Mouse (Mus musculus): ENCODE results near the gene Gm45021. TPM values are rescaled to one million over a fixed set of nuclear protein-coding genes. Genes with fewer than 3 reads are reported as not detected.
A peak's percentile ranks its signal among the peaks of the same experiment; 100 is the strongest.

Gm45021 gene
- polyA plus RNA-seq, 1 experiment from 2014 or later: not detected

GRCm38 (mm10) chr6:48546271-48546670, 43.1 kb upstream of the Gm45021 start:
- Histone ChIP-seq H3K9me3 (ENCODE audit: control insufficient read depth) (no peaks in the 10 kb centered on the region), H3K36me3 (ENCODE audit: control insufficient read depth, insufficient read depth) (no peaks in the 10 kb centered on the region), H3K27me3 (replicated peaks; ENCODE audit: control insufficient read depth, insufficient read depth, low read length) (no peaks in the 10 kb centered on the region), H3K9ac (ENCODE audit: low read depth, low read length) (no peak overlapping the region), H3K4me1 (replicated peaks; ENCODE audit: control insufficient read depth, insufficient read depth, low read length) (peaks cover 7% of the 10 kb centered on the region), H3K4me3 (ENCODE audit: low read depth, low read length) (no peak overlapping the region), H3K4me2 (replicated peaks; ENCODE audit: low read depth) (no peak overlapping the region), H3K27ac (ENCODE audit: low read depth, low read length) (no peak overlapping the region)
- WGBS: 72% methylated on average over 1 of the region's 1 CpGs
- no peak for ATAC-seq
- TF ChIP-seq CTCF (IDR thresholded peaks at IDR 0.05; ENCODE audit: low read depth): peak; percentile 81

- no peak overlapping the region for H3K4me2 ChIP-seq (replicated peaks; ENCODE audit: low read depth)
- no peak overlapping the region for H3K27ac ChIP-seq (ENCODE audit: low read depth, low read length)
- H3K4me3 ChIP-seq (ENCODE audit: low read depth, low read length): no peak overlapping the region
- no peaks in the 10 kb centered on the region for H3K9me3 ChIP-seq (ENCODE audit: control insufficient read depth)
- TF ChIP-seq CTCF (IDR thresholded peaks at IDR 0.05; ENCODE audit: low read depth): no peak
- no peak overlapping the region for H3K9ac ChIP-seq (ENCODE audit: low read depth, low read length)
- 49% methylated on average over 4 of the region's 4 CpGs for WGBS
- H3K36me3 ChIP-seq (ENCODE audit: control insufficient read depth, insufficient read depth): no peaks in the 10 kb centered on the region
- H3K27me3 ChIP-seq (replicated peaks; ENCODE audit: control insufficient read depth, insufficient read depth, low read length): no peaks in the 10 kb centered on the region
- ATAC-seq: no peak
- peaks cover 3% of the 10 kb centered on the region; the same call in 1 of the 2 replicates for H3K4me1 ChIP-seq (replicated peaks; ENCODE audit: control insufficient read depth, insufficient read depth, low read length)
Observed at GRCm38 (mm10) chr6:48546858-48547257, 42.6 kb upstream of the Gm45021 start.

- no peak for ATAC-seq
Observed at GRCm38 (mm10) chr6:48548314-48548713, 41.1 kb upstream of the Gm45021 start.

GRCm38 (mm10) chr6:48552918-48553317, 36.5 kb upstream of the Gm45021 start:
- ATAC-seq: no peak
- Histone ChIP-seq H3K4me1 (replicated peaks; ENCODE audit: control insufficient read depth, insufficient read depth, low read length) (no peaks in the 10 kb centered on the region), H3K9ac (ENCODE audit: low read depth, low read length) (no peak overlapping the region), H3K4me3 (ENCODE audit: low read depth, low read length) (no peak overlapping the region), H3K4me2 (replicated peaks; ENCODE audit: low read depth) (no peak overlapping the region), H3K36me3 (ENCODE audit: control insufficient read depth, insufficient read depth) (no peaks in the 10 kb centered on the region), H3K9me3 (ENCODE audit: control insufficient read depth) (no peaks in the 10 kb centered on the region), H3K27me3 (replicated peaks; ENCODE audit: control insufficient read depth, insufficient read depth, low read length) (no peaks in the 10 kb centered on the region), H3K27ac (ENCODE audit: low read depth, low read length) (no peak overlapping the region)
- TF ChIP-seq CTCF (IDR thresholded peaks at IDR 0.05; ENCODE audit: low read depth): no peak
- WGBS: 49% methylated on average over 4 of the region's 4 CpGs

More at GRCm38 (mm10) chr6:48548314-48548713, 41.1 kb upstream of the Gm45021 start:
- H3K4me1 ChIP-seq (replicated peaks; ENCODE audit: control insufficient read depth, insufficient read depth, low read length): no peaks in the 10 kb centered on the region
- no peak overlapping the region for H3K4me3 ChIP-seq (ENCODE audit: low read depth, low read length)
- H3K36me3 ChIP-seq (ENCODE audit: control insufficient read depth, insufficient read depth): no peaks in the 10 kb centered on the region
- no peak for TF ChIP-seq CTCF (IDR thresholded peaks at IDR 0.05; ENCODE audit: low read depth)
- WGBS: 71% methylated on average over 6 of the region's 6 CpGs
- no peak overlapping the region for H3K9ac ChIP-seq (ENCODE audit: low read depth, low read length)
- no peaks in the 10 kb centered on the region for H3K27me3 ChIP-seq (replicated peaks; ENCODE audit: control insufficient read depth, insufficient read depth, low read length)
- no peak overlapping the region for H3K27ac ChIP-seq (ENCODE audit: low read depth, low read length)
- no peak overlapping the region for H3K4me2 ChIP-seq (replicated peaks; ENCODE audit: low read depth)
- H3K9me3 ChIP-seq (ENCODE audit: control insufficient read depth): no peaks in the 10 kb centered on the region

- 71% methylated on average over 4 of the region's 4 CpGs for WGBS
- H3K4me3 ChIP-seq (ENCODE audit: low read depth, low read length): peak overlapping the region; percentile 51; the same call in 1 of the 2 replicates
- H3K27ac ChIP-seq (ENCODE audit: low read depth, low read length): 0 out of 2 replicates have a peak overlapping the region, but pooled peaks have one; percentile 76
- no peak for TF ChIP-seq CTCF (IDR thresholded peaks at IDR 0.05; ENCODE audit: low read depth)
- H3K9ac ChIP-seq (ENCODE audit: low read depth, low read length): 0 out of 2 replicates have a peak overlapping the region, but pooled peaks have one; percentile 48
- peak overlapping the region; percentile 68; the same call in 1 of the 2 replicates for H3K4me2 ChIP-seq (replicated peaks; ENCODE audit: low read depth)
- H3K27me3 ChIP-seq (replicated peaks; ENCODE audit: control insufficient read depth, insufficient read depth, low read length): no peaks in the 10 kb centered on the region
- H3K36me3 ChIP-seq (ENCODE audit: control insufficient read depth, insufficient read depth): no peaks in the 10 kb centered on the region
- no peaks in the 10 kb centered on the region for H3K9me3 ChIP-seq (ENCODE audit: control insufficient read depth)
- H3K4me1 ChIP-seq (replicated peaks; ENCODE audit: control insufficient read depth, insufficient read depth, low read length): 0 out of 2 replicates have a peak, but pooled peaks cover under 1% of the 10 kb centered on the region
- no peak for ATAC-seq
Observed at GRCm38 (mm10) chr6:48553819-48554218, 35.6 kb upstream of the Gm45021 start.

- H3K36me3 ChIP-seq (ENCODE audit: control insufficient read depth, insufficient read depth): no peaks in the 10 kb centered on the region
- peak within 1 kb of the TSS; percentile 76 for H3K27ac ChIP-seq (ENCODE audit: low read depth, low read length)
- ATAC-seq: peak; percentile 89
- peak within 1 kb of the TSS; percentile 51 for H3K4me3 ChIP-seq (ENCODE audit: low read depth, low read length)
- no peaks in the 10 kb centered on the region for H3K9me3 ChIP-seq (ENCODE audit: control insufficient read depth)
- H3K9ac ChIP-seq (ENCODE audit: low read depth, low read length): peak within 1 kb of the TSS; percentile 48; the same call in 1 of the 2 replicates
- H3K27me3 ChIP-seq (replicated peaks; ENCODE audit: control insufficient read depth, insufficient read depth, low read length): no peaks in the 10 kb centered on the region
- H3K4me1 ChIP-seq (replicated peaks; ENCODE audit: control insufficient read depth, insufficient read depth, low read length): 0 out of 2 replicates have a peak, but pooled peaks cover 5% of the 10 kb centered on the region
- peak within 1 kb of the TSS; percentile 68 for H3K4me2 ChIP-seq (replicated peaks; ENCODE audit: low read depth)
- 1% methylated on average over 39 of the region's 39 CpGs for WGBS
- TF ChIP-seq CTCF (IDR thresholded peaks at IDR 0.05; ENCODE audit: low read depth): no peak
Observed at GRCm38 (mm10) chr6:48554280-48555103, 34.9 kb upstream of the Gm45021 start, which contains the start of gene Lrrc61. Lrrc61 (plus strand) TSS chr6:48554796.

Data from intestine, postnatal 0 days (tissue).